Mouse (Mus musculus) kidney, adult 2 months (tissue): Measurements from ENCODE around the gene Hcn2. TPM values are rescaled to one million over a fixed set of nuclear protein-coding genes. Genes with fewer than 3 reads are reported as not detected.

Experiments
- DNase-seq: peaks from one replicate; pipeline ENCODE4 v3.0.0; 2021
- H3K27ac ChIP-seq: fragments of 200-500 bp; 2 replicates; pipeline ENCODE4 v1.5.1; 2012; ENCODE audit warnings: low read depth, low read length, control low read depth, inconsistent platforms; ENCODE audit not compliant: insufficient read depth
- H3K27me3 ChIP-seq: fragments of 200-500 bp; replicated peaks from 2 replicates; pipeline ENCODE4 v1.6.1; 2012; ENCODE audit warnings: mild to moderate bottlenecking, moderate library complexity, low read length, inconsistent platforms; ENCODE audit not compliant: control insufficient read depth, insufficient read depth
- H3K36me3 ChIP-seq: fragments of 200-500 bp; 2 replicates; pipeline ENCODE4 v1.6.1; 2012; ENCODE audit warnings: mild to moderate bottlenecking, moderate library complexity, low read length, inconsistent platforms; ENCODE audit not compliant: control insufficient read depth, insufficient read depth
- H3K4me1 ChIP-seq: fragments of 200-500 bp; 2 replicates; pipeline ENCODE4 v1.6.1; 2011; ENCODE audit warnings: low read length; ENCODE audit not compliant: control insufficient read depth, insufficient read depth
- H3K4me3 ChIP-seq: fragments of 200-500 bp; 2 replicates; pipeline ENCODE4 v1.5.1; 2011; ENCODE audit warnings: mild to moderate bottlenecking, low read depth, low read length, control low read depth; ENCODE audit not compliant: insufficient read depth
- CTCF ChIP-seq: fragments of 200-500 bp; conservative IDR thresholded peaks from 2 replicates; pipeline ENCODE4 v1.5.1; 2011; ENCODE audit warnings: low read depth, mild to moderate bottlenecking, control low read depth, low read length, moderate library complexity, mixed read lengths; ENCODE audit not compliant: insufficient read depth, insufficient read length
- POLR2A ChIP-seq: fragments of 200-500 bp; IDR thresholded peaks from one replicate; pipeline ENCODE4 v1.6.1; 2011; ENCODE audit warnings: low read depth, low read length, control low read depth
- WGBS: fragments of 180-500 bp; shearing (Covaris S2); methylation state at CpG from one replicate; pipeline ENCODE4 v1.1.7; 2018; 5-methylcytosine and 5-hydroxymethylcytosine counted together
- polyA plus RNA-seq: library from polyadenylated mRNA; depleted of rRNA; stranded (reverse); fragments of >200 nt; gene quantifications from 2 replicates; pipeline ENCODE4 v1.2.3, GENCODE M21; 2012

Hcn2 gene
- polyA plus RNA-seq, 1 experiment: 1.5 TPM

DNA sequence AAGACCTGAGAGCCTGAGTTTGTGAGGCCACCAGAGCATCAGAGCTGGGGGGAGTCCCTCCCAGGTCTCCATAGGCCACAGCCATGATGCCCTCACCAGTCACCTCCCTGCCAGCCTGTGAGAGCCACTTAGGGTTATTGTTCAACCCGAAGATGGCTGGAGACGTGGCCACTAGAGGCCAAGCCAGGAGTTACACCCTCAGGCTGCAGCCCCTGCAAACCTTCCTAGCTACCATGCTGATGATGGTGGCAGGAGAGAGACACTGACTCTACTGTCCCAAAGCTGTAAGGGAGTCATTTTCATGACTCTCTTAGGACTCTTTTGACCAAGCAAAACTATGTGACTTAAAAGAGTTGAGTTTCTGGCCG is 44.4 kb upstream of the Hcn2 start:
- peak; percentile 39 for DNase-seq
- Histone ChIP-seq H3K36me3 (no peaks in the 10 kb centered on the region), H3K4me1 (peaks cover 8% of the 10 kb centered on the region), H3K4me3 (no peak overlapping the region), H3K27me3 (no peaks in the 10 kb centered on the region), H3K27ac (no peak overlapping the region)
- WGBS: 40% methylated on average over 3 of the region's 3 CpGs
- TF ChIP-seq POLR2A (no peak), CTCF (no peak; the same call in 1 of the 2 replicates)

DNA sequence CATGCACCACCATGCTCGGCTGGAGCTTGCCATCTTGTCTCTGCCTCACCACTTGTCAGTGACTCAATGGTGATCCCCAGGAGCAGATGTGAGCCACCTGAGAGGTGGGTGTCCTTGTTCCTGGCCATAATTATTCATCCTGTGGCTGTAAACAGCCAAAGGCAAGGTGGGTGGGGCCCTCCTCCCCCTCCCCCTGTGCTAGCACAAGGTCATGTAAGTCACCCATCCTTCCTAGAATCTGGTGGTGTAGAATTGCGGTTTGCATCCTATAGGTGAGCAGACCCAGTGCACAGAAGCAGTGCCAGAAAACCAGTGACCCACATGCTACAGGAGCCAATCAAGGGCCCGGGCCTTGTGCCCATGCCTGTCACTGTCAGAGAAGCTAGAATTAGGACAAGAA is 43.4 kb upstream of the Hcn2 start:
- no peak overlapping the region for H3K4me3 ChIP-seq
- H3K27me3 ChIP-seq: no peaks in the 10 kb centered on the region
- no peaks in the 10 kb centered on the region for H3K36me3 ChIP-seq
- peaks cover 8% of the 10 kb centered on the region for H3K4me1 ChIP-seq
- WGBS: 93% methylated on average over 3 of the region's 3 CpGs
- DNase-seq: no peak
- H3K27ac ChIP-seq: no peak overlapping the region
- no peak for TF ChIP-seq POLR2A
- TF ChIP-seq CTCF: no peak

DNA sequence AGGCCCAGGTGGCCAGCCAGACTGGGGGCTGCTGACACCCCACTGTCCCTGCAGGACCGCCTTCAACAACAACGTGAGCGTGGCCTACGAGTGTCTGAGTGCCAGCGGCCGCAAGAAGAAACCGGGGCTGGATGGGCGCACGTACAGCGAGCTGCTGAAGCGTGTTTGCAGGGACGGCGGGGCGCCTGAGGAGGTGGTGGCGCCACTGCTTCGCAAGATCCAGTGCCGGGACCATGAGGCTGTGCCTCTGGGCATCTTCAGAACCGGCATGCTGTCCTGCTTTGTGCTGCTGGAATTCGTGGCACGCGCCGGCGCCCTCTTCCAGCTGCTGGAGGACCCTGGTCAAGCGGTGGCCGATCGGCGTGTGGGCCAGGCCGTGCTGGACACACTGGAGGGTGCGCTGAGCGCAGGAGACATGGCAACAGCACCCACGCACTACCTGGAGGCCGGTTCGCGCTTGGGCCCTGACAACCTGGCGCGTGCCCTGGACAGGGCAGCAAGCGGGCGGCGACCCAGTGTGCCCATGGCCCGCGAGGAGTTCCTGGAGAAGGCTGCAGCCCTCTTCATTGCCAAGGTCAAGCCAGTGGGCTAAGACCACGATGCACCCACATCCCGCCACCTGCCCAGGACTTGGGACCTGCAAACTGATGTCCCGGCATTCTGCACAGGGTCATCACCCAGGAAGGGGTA is 40.9 kb upstream of the Hcn2 start:
- no peak for DNase-seq
- Histone ChIP-seq H3K36me3 (no peaks in the 10 kb centered on the region), H3K27ac (no peak overlapping the region), H3K27me3 (no peaks in the 10 kb centered on the region), H3K4me1 (peaks cover 2% of the 10 kb centered on the region), H3K4me3 (no peak overlapping the region)
- TF ChIP-seq CTCF: no peak
- no peak for TF ChIP-seq POLR2A
- 78% methylated on average over 44 of the region's 44 CpGs for WGBS

DNA sequence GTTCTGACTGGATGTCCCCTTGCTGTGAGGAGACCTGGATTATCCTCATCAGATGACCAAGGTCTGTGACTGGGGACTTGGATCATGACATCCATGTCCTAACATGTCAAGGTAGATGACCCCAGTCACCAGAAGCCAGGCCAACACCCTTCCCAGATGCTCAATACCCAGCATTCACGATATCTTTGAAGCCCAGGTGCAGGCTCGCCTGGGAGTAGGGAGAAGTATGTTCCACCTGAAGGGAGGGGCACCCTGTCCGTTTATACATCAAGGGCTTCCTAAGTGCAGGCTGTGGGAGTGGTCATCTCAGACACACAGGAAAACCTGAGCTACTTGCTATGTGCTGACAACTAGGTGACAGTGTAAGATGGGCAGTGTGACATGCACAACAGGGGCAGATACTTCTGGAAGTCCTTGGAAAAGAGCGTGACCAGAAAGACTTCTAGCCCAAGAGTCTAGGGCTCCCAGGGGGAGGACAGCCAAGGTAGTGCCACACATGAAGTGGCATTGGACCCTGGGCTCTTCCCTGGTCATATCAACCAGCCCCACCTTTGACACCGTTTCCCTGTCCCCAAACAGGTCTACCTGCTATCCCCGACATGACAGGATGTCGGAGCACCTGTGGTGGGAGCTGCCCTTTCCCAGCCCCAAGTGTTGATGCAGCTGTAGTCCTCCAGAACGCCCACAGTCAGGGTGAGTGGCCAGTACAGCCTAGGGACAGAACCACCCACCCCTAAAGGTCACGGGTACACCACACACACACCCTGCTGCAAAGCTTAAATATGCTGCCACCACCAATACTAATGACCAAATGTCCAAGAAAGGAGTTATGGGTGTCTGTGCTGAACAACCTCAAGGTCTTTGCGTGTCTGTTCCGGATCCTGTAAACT is 35.6 kb upstream of the Hcn2 start:
- Histone ChIP-seq H3K36me3 (no peaks in the 10 kb centered on the region), H3K27ac (peak overlapping the region; percentile 65), H3K4me1 (peaks cover 10% of the 10 kb centered on the region; the same call in 1 of the 2 replicates), H3K27me3 (no peaks in the 10 kb centered on the region), H3K4me3 (peak overlapping the region; percentile 48)
- DNase-seq: no peak
- TF ChIP-seq POLR2A: no peak
- no peak for TF ChIP-seq CTCF
- WGBS: 26% methylated on average over 11 of the region's 11 CpGs

DNA sequence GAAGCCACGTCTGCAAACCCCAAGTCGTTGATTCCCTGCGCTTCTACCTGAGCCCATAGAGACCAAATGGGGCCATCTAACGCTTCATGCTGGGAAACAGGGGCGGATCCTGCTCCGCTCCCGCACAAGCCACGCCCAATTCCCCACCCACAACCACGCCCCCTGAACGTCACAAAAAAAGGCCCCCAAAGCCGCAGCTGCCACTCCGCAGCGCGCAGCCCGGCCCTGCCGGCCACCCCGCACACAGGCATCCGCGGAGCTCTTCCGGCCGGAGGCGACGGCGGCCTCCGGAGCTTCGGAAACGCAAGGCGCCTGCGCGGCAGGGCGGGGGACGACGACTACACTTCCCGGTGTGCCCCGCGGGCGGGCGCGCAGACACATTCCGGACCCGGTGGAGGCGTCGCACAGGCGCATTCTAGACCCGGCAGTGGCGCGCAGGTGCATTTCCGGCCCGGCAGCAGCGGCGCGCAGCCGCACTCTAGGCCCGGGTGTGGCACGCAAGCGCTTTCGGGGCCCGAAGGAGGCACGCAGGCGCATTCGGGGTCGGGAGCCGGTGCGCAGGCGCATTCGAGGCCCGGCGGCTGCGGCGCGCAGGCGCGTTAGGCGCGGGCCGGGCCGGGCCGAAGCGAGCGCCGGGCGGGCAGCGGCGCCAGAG is 34.7 kb upstream of the Hcn2 start, which contains the start of gene Cdc34:
Gene Cdc34 (plus strand): TSS at position 605 of the 655 bp plus-strand sequence.
- under 1% methylated on average over 79 of the region's 84 CpGs for WGBS
- peak within 1 kb of the TSS; percentile 65 for H3K27ac ChIP-seq
- peaks cover 10% of the 10 kb centered on the region; the same call in 1 of the 2 replicates for H3K4me1 ChIP-seq
- peak; percentile 100 for DNase-seq
- H3K36me3 ChIP-seq: no peaks in the 10 kb centered on the region
- no peaks in the 10 kb centered on the region for H3K27me3 ChIP-seq
- H3K4me3 ChIP-seq: peak within 1 kb of the TSS; percentile 90
- TF ChIP-seq POLR2A (peak; percentile 58), CTCF (no peak)

DNA sequence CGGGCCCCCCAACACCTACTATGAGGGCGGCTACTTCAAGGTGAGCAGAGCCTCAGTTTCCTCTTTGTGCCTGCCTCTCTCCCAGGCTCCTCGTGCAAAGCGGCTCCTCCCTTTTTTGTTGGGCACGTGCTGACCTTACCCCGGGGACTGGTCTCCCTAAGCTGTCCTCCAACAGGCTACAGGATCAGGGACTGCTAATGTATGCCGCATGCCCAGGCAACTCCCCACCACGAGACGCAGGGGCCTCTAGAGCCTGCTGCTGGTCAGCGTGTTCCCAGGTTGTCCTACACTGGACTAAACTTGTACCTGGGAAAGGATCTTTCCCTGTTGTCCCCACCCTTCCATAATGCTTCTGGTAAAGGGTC is 33.9 kb upstream of the Hcn2 start:
- no peaks in the 10 kb centered on the region for H3K36me3 ChIP-seq
- H3K27ac ChIP-seq: peak overlapping the region; percentile 52
- peaks cover 10% of the 10 kb centered on the region; the same call in 1 of the 2 replicates for H3K4me1 ChIP-seq
- peak overlapping the region; percentile 90 for H3K4me3 ChIP-seq
- DNase-seq: peak; percentile 28
- no peaks in the 10 kb centered on the region for H3K27me3 ChIP-seq
- TF ChIP-seq POLR2A: no peak
- TF ChIP-seq CTCF: no peak
- under 1% methylated on average over 10 of the region's 10 CpGs for WGBS
